Mouse (Mus musculus) cerebellum, postnatal 4 days (tissue): ENCODE measurements around the gene Smyd3.
A peak's percentile ranks its signal among the peaks of the same experiment; 100 is the strongest.

Source experiments
- DNase-seq, 2 experiments: peaks; one replicate each; pipeline ENCODE4 v3.0.0; 2022; ENCODE audit warnings: low spot score in 2 of 2, mixed read lengths in 1 of 2

The Smyd3 gene

GRCm38 (mm10) chr1:179120217-179120966 is 397.4 kb downstream of the Smyd3 start:
- DNase-seq, result no peak

GRCm38 (mm10) chr1:179118673-179119072 is 399.2 kb downstream of the Smyd3 start:
- no peak for DNase-seq

- DNase-seq, result no peak
Observed at GRCm38 (mm10) chr1:179116729-179117663, 400.8 kb downstream of the Smyd3 start.

GRCm38 (mm10) chr1:179114833-179115495 is 402.9 kb downstream of the Smyd3 start:
- no peak for DNase-seq

- no peak for DNase-seq
Observed at GRCm38 (mm10) chr1:179114385-179114784, 403.5 kb downstream of the Smyd3 start.

- DNase-seq, result no peak
Observed at GRCm38 (mm10) chr1:179108759-179109158, 409.1 kb downstream of the Smyd3 start.

- DNase-seq, result no peak
Observed at GRCm38 (mm10) chr1:179107761-179108694, 409.8 kb downstream of the Smyd3 start.

GRCm38 (mm10) chr1:179107211-179107610 is 410.6 kb downstream of the Smyd3 start:
- DNase-seq, result no peak

GRCm38 (mm10) chr1:179106702-179107145 is 411.1 kb downstream of the Smyd3 start:
- DNase-seq, result no peak

GRCm38 (mm10) chr1:179106103-179106701 is 411.6 kb downstream of the Smyd3 start:
- no peak for DNase-seq

GRCm38 (mm10) chr1:179104447-179104846 is 413.4 kb downstream of the Smyd3 start:
- DNase-seq, result no peak

GRCm38 (mm10) chr1:179096993-179097392 is 420.8 kb downstream of the Smyd3 start:
- DNase-seq, result no peak

GRCm38 (mm10) chr1:179096323-179096722 is 421.5 kb downstream of the Smyd3 start:
- no peak for DNase-seq

- no peak for DNase-seq
Observed at GRCm38 (mm10) chr1:179089174-179089573, 428.7 kb downstream of the Smyd3 start.

- DNase-seq, result peak in 1 of 2 experiments; percentile 21
Observed at GRCm38 (mm10) chr1:179087033-179087998, 430.5 kb downstream of the Smyd3 start.

- DNase-seq, result no peak
Observed at GRCm38 (mm10) chr1:179086208-179086607, 431.6 kb downstream of the Smyd3 start.

- no peak for DNase-seq
Observed at GRCm38 (mm10) chr1:179083098-179083497, 434.7 kb downstream of the Smyd3 start.

- no peak for DNase-seq
Observed at GRCm38 (mm10) chr1:179073846-179074245, 444.0 kb downstream of the Smyd3 start.

- no peak for DNase-seq
Observed at GRCm38 (mm10) chr1:179072935-179073654, 444.7 kb downstream of the Smyd3 start.
